Mouse (Mus musculus) bone marrow, adult 2 months (tissue): ENCODE data around the gene Arhgef3.

Experiments
- CTCF ChIP-seq: fragments of 200-500 bp; IDR thresholded peaks from 2 replicates; pipeline ENCODE4 v1.5.1; 2011; ENCODE audit warnings: low read length, control low read depth; ENCODE audit not compliant: control insufficient read depth, insufficient read depth
- POLR2A ChIP-seq: fragments of 200-500 bp; IDR thresholded peaks from 2 replicates; pipeline ENCODE4 v1.6.1; 2011; ENCODE audit warnings: low read depth, mild to moderate bottlenecking, control low read depth, low read length, borderline replicate concordance; ENCODE audit not compliant: control insufficient read depth

DNA sequence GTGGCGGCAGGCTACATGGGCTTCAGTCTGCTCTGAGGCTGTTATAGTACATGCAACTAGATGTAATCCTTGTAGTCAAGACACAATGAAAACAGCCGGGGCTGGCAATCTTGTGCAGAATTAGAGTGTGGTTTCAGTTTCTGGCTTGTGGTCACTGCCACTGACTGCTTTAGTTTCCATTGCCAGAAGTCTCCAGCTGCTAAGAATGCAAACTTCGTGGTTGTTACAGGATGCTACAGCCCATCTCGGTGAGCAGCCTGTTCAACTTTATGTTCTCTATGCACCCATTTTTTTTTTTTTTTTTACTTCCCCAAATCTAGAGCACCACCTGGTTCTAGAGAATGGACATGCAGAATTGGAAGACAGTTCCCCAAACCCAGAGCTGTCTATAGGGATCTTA, 290.8 kb downstream of the Arhgef3 start:
- no peak for TF ChIP-seq CTCF
- TF ChIP-seq POLR2A = no peak
